Mouse (Mus musculus): ENCODE results near the gene Max. TPM values are rescaled to one million over a fixed set of nuclear protein-coding genes. Genes with fewer than 3 reads are reported as not detected.

Max gene
- total and polyA plus RNA-seq, 3 experiments, result 48.2 to 356 (median 164) TPM

DNA sequence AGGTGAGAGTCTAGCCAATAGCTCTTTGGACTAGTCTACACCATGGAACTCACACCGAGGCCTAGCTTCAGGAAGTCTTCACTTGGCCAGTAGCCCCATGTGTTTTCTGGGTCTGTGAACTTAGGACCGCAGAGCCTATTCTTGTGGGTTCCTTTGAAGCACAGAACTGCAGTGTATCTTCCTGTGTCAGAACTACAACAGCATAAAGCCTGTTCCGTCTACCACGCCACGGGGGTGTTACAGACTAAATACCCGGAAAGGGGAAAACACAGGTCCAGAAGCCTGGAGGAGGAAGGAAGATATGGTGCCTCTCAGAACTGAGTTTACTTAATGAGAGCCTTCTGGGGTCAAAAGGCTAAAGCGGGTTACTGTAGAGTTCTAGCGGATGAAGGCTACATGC lies 38.9 kb downstream of the Max start:
- Histone ChIP-seq H3K36me3 (ENCODE audit: control insufficient read depth in 1 of 2, insufficient read depth in 2 of 2, low read length in 2 of 2) (peaks cover 0 to 12% of the 10 kb centered on the region in 2 experiments; a peak in 2 of 4 replicates), H3K79me2 (ENCODE audit: control insufficient read depth, insufficient read depth, low read length, poor library complexity) (no peaks in the 10 kb centered on the region), H3K4me1 (ENCODE audit: control insufficient read depth in 1 of 2, insufficient read depth in 2 of 2, low read length in 2 of 2) (peaks cover 9 to 12% of the 10 kb centered on the region in 2 experiments), H3K27me3 (ENCODE audit: control insufficient read depth in 1 of 2, insufficient read depth in 2 of 2, low read length in 2 of 2) (no peaks in the 10 kb centered on the region), H3K9ac (ENCODE audit: control insufficient read depth, low read depth, low read length, poor library complexity, severe bottlenecking) (no peak overlapping the region), H3K4me3 (ENCODE audit: control insufficient read depth in 1 of 2, insufficient read depth in 1 of 2, low read depth in 2 of 2, low read length in 2 of 2) (no peak overlapping the region), H3K9me3 (replicated peaks; ENCODE audit: insufficient read depth, low read length) (no peaks in the 10 kb centered on the region), H3K27ac (ENCODE audit: control insufficient read depth, low read depth, low read length) (no peak overlapping the region)
- TF ChIP-seq E2F4 (IDR thresholded peaks at IDR 0.05; ENCODE audit: borderline replicate concordance, low read depth, low read length) (no peak), SMC3 (IDR thresholded peaks at IDR 0.05; ENCODE audit: low read depth, low read length) (no peak)
- no peak for DNase-seq (ENCODE audit: low read depth, low spot score)

DNA sequence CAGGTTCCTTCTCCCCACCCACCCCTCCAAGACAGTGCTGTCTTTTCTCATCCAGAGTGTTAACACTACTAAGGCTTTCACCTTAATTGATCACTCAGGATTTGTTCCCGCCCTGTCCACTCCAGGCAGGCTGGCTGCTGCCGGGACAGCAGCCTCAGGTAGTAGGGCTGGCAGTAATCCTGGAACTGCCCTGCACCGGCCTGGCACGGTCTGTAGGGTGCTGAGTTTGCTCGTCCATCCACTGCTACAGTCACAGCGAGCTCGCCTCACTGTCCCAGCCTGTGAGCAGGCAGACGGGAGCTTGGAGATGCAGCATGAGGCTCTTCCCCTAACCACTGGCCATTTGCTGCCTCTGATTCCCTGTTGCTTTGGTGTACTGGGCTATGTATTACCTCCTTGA lies 41.0 kb downstream of the Max start:
- TF ChIP-seq CHD1 (IDR thresholded peaks at IDR 0.05; ENCODE audit: low read depth, low read length), result no peak
- DNase-seq (ENCODE audit: low read depth, low spot score), result no peak
- peaks cover 15 to 16% of the 10 kb centered on the region in 2 experiments for H3K4me1 ChIP-seq (ENCODE audit: control insufficient read depth in 1 of 2, insufficient read depth in 2 of 2, low read length in 2 of 2)
- peaks cover 0 to 12% of the 10 kb centered on the region in 2 experiments; a peak in 2 of 4 replicates for H3K36me3 ChIP-seq (ENCODE audit: control insufficient read depth in 1 of 2, insufficient read depth in 2 of 2, low read length in 2 of 2)
- H3K9me3 ChIP-seq (replicated peaks; ENCODE audit: insufficient read depth, low read length), result no peaks in the 10 kb centered on the region
- no peaks in the 10 kb centered on the region for H3K27me3 ChIP-seq (ENCODE audit: control insufficient read depth in 1 of 2, insufficient read depth in 2 of 2, low read length in 2 of 2)
- H3K9ac ChIP-seq (ENCODE audit: control insufficient read depth, low read depth, low read length, poor library complexity, severe bottlenecking), result no peak overlapping the region
- H3K4me3 ChIP-seq (ENCODE audit: control insufficient read depth in 1 of 2, insufficient read depth in 1 of 2, low read depth in 2 of 2, low read length in 2 of 2), result no peak overlapping the region
- H3K79me2 ChIP-seq (ENCODE audit: control insufficient read depth, insufficient read depth, low read length, poor library complexity), result no peaks in the 10 kb centered on the region
- H3K27ac ChIP-seq (ENCODE audit: control insufficient read depth, low read depth, low read length), result no peak overlapping the region

DNA sequence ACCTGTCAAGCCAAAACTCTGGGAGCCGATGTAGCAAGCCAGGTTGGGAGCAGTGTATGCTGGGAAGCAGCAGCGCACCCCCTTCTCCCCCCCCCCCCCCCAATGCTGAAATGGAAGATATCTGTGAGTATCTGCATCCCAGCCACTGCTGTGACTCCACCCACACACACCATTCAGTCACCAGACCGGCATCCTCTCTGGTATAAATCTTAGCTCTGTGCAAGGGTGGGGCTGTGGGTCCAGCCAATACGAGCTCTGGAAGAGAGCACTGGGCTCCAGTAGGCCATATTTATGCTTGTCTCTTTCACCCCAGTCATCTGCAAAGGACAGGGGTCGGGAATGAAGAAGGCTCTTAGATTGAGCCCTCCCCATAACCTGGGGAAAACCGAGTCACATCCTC lies 41.6 kb downstream of the Max start:
- TF ChIP-seq NRF1 (IDR thresholded peaks at IDR 0.05; ENCODE audit: insufficient read depth, low read depth, low read length, poor library complexity, severe bottlenecking), result no peak
- TF ChIP-seq TCF12 (IDR thresholded peaks at IDR 0.05; ENCODE audit: low read depth, low read length), result no peak
- TF ChIP-seq POLR2AphosphoS5 (IDR thresholded peaks at IDR 0.05; ENCODE audit: borderline replicate concordance, low read depth, low read length), result no peak
- TF ChIP-seq USF2 (IDR thresholded peaks at IDR 0.05; ENCODE audit: borderline replicate concordance in 1 of 2, insufficient read depth in 1 of 2, low read depth in 1 of 2, low read length in 2 of 2), result no peak
- TF ChIP-seq CHD2 (IDR thresholded peaks at IDR 0.05; ENCODE audit: low read length), result no peak
- no peak for DNase-seq (ENCODE audit: low read depth, low spot score)
- no peaks in the 10 kb centered on the region for H3K27me3 ChIP-seq (ENCODE audit: control insufficient read depth in 1 of 2, insufficient read depth in 2 of 2, low read length in 2 of 2)
- no peaks in the 10 kb centered on the region for H3K9me3 ChIP-seq (replicated peaks; ENCODE audit: insufficient read depth, low read length)
- H3K27ac ChIP-seq (ENCODE audit: control insufficient read depth, low read depth, low read length), result no peak overlapping the region
- H3K9ac ChIP-seq (ENCODE audit: control insufficient read depth, low read depth, low read length, poor library complexity, severe bottlenecking), result no peak overlapping the region
- H3K36me3 ChIP-seq (ENCODE audit: control insufficient read depth in 1 of 2, insufficient read depth in 2 of 2, low read length in 2 of 2), result peaks cover 0 to 12% of the 10 kb centered on the region in 2 experiments; a peak in 2 of 4 replicates
- H3K4me1 ChIP-seq (ENCODE audit: control insufficient read depth in 1 of 2, insufficient read depth in 2 of 2, low read length in 2 of 2), result peaks cover 15 to 16% of the 10 kb centered on the region in 2 experiments
- H3K4me3 ChIP-seq (ENCODE audit: control insufficient read depth in 1 of 2, insufficient read depth in 1 of 2, low read depth in 2 of 2, low read length in 2 of 2), result no peak overlapping the region
- H3K79me2 ChIP-seq (ENCODE audit: control insufficient read depth, insufficient read depth, low read length, poor library complexity), result no peaks in the 10 kb centered on the region

DNA sequence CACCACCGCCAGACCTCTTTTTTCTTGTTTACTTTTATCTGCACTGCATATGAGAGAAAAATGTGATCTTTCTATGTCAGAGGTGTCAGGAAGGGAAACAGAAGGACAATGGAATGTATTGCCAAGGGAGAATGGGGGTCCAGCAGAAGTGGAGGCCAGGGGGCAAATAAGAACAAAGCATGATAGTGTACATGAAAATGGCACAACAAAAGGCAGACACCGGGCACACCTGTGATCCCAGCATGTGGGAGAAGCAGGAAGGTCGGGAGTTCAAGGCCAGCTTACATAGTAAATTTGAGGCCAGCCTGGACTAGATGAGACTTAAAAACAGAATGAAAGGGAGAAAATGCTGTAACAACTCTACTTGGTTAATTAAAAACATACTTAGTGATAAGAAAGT lies 43.1 kb downstream of the Max start:
- no peaks in the 10 kb centered on the region for H3K79me2 ChIP-seq (ENCODE audit: control insufficient read depth, insufficient read depth, low read length, poor library complexity)
- H3K9ac ChIP-seq (ENCODE audit: control insufficient read depth, low read depth, low read length, poor library complexity, severe bottlenecking), result no peak overlapping the region; the same call in 1 of the 2 replicates
- H3K4me1 ChIP-seq (ENCODE audit: control insufficient read depth in 1 of 2, insufficient read depth in 2 of 2, low read length in 2 of 2), result peaks cover 15 to 16% of the 10 kb centered on the region in 2 experiments
- no peaks in the 10 kb centered on the region for H3K9me3 ChIP-seq (replicated peaks; ENCODE audit: insufficient read depth, low read length)
- no peak for DNase-seq (ENCODE audit: low read depth, low spot score)
- H3K27ac ChIP-seq (ENCODE audit: control insufficient read depth, low read depth, low read length), result peak overlapping the region; percentile 49
- H3K36me3 ChIP-seq (ENCODE audit: control insufficient read depth in 1 of 2, insufficient read depth in 2 of 2, low read length in 2 of 2), result peaks cover 0 to 12% of the 10 kb centered on the region in 2 experiments; a peak in 2 of 4 replicates
- H3K4me3 ChIP-seq (ENCODE audit: control insufficient read depth in 1 of 2, insufficient read depth in 1 of 2, low read depth in 2 of 2, low read length in 2 of 2), result no peak overlapping the region
- no peaks in the 10 kb centered on the region for H3K27me3 ChIP-seq (ENCODE audit: control insufficient read depth in 1 of 2, insufficient read depth in 2 of 2, low read length in 2 of 2)
- TF ChIP-seq CHD2 (IDR thresholded peaks at IDR 0.05; ENCODE audit: low read length) (no peak), SMC3 (IDR thresholded peaks at IDR 0.05; ENCODE audit: low read depth, low read length) (no peak), ZKSCAN1 (IDR thresholded peaks at IDR 0.05; ENCODE audit: low read depth, low read length) (no peak), RAD21 (IDR thresholded peaks at IDR 0.05; ENCODE audit: low read depth, low read length) (no peak), MYC (IDR thresholded peaks at IDR 0.05; ENCODE audit: low read depth, low read length) (no peak), POLR2AphosphoS2 (IDR thresholded peaks at IDR 0.05; ENCODE audit: low read length) (no peak), POLR2AphosphoS5 (IDR thresholded peaks at IDR 0.05; ENCODE audit: borderline replicate concordance, low read depth, low read length) (no peak), ELF1 (IDR thresholded peaks at IDR 0.05; ENCODE audit: low read depth, low read length) (no peak), NELFE (IDR thresholded peaks at IDR 0.05; ENCODE audit: low read depth, low read length) (no peak), MAFK (IDR thresholded peaks at IDR 0.05; ENCODE audit: borderline replicate concordance, low read depth, low read length) (no peak), BHLHE40 (IDR thresholded peaks at IDR 0.05; ENCODE audit: borderline replicate concordance, low read depth, low read length) (no peak), KAT2A (conservative IDR thresholded peaks at IDR 0.05; ENCODE audit: low read depth, low read length) (no peak), GABPA (IDR thresholded peaks at IDR 0.05; ENCODE audit: low read depth, low read length) (no peak), SIN3A (IDR thresholded peaks at IDR 0.05; ENCODE audit: low read length) (no peak), ZC3H11A (IDR thresholded peaks at IDR 0.05; ENCODE audit: low read depth, low read length) (no peak)

All from MEL (cell line).